Mouse (Mus musculus) gastrocnemius, adult 18-20 months (tissue): Measurements from ENCODE around the gene Cdh1. TPM values are rescaled to one million over a fixed set of nuclear protein-coding genes. Genes with fewer than 3 reads are reported as not detected.

Experiments
- total RNA-seq, 2 experiments: library from RNA; stranded (reverse); gene quantifications; 2 replicates each; pipeline ENCODE4 v1.2.3; 2021

Gene Cdh1
- total RNA-seq, 2 experiments from 2014 or later = 0.25 to 0.57 TPM

Other genes with a start within 250 kb of the Cdh1 start
- under 1 TPM; 0.74 to 0.78 TPM for gene Zfp90, start 188.0 kb upstream of the Cdh1 start, total RNA-seq
- not detected for gene 6030452D12Rik, start 102.8 kb upstream of the Cdh1 start, total RNA-seq
- not detected for gene Cdh3, start 92.5 kb upstream of the Cdh1 start, total RNA-seq
- gene Gm10073, start 29.9 kb upstream of the Cdh1 start, total RNA-seq = 100 to 1,000 TPM in 1 of 2 experiments, 10 to 100 TPM in 1; 91.6 to 114 TPM
- gene Tango6, start 79.7 kb downstream of the Cdh1 start, total RNA-seq = 10 to 100 TPM; 10.5 to 10.8 TPM